Mouse (Mus musculus): Measurements from ENCODE around the gene Tmprss7.
A peak's percentile ranks its signal among the peaks of the same experiment; 100 is the strongest.

Tmprss7 gene

DNA sequence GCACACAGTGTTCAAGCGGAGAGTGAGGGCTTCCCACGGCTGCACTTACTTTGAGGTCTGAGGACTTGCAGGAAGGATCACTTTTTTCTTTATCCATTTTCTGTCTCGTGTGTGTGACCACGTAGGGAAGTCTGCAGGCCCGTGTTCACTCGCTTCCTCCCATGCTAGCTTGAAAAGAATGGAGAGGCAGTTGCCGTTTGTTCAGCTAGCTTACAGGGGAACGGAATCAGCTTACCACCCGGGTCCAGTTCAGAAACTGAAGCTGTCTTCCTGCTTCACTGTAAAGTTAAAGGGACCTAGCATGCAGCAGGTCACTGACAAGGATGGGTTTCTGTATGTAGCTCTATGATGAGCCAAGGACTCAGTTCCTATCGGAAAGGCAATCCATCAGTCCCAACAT is at the start of gene Tmprss7:
Gene Tmprss7 (minus strand): TSS at position 101 of the 400 bp plus-strand sequence.
- DNase-seq (ENCODE audit: low spot score), result no peak

DNA sequence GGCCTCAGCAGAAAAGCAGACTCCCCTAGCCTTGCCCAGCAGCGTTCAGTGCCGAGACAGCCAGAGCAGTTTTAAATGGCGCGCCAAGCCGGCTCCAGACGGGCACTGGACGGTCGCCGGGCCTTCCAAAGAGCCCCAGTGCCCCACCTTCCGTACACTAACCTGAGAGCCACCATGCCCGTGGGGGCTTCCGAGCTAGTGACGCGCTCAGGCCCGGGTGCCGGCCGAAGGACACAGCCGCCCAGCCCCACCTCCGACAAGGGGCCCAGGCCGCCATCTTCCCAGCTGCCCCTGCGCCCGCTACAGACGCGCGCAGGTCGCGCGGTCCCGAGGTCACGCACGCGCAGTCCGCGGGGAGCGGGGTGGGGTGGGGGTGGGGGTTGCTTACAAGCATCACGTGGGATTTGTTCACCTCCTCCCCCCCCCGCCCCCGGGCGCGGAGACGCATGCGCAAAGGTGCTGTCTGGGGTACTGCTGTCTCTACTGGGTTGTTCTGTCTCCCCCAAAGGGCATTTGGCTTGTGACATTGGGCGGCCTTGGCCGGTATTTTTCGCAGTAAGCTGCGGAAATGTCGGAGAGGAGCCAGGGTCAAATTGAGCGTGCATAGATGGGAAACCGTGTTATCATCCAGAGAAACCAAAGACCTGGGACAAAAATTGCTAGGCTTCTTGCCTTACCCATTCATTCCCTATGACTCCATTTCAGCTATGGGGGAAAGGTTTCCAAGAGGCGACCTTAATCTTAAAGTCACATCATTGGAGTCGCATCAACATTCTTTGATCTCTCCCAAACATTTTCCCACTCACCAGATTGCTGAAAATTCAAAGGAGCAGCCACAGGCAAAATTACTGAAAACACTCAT is 49.4 kb upstream of the Tmprss7 start, which contains the start of gene Abhd10:
Gene Abhd10 (minus strand): TSS at position 341 of the 862 bp plus-strand sequence.
- peak; percentile 96 for DNase-seq (ENCODE audit: low spot score)

DNA sequence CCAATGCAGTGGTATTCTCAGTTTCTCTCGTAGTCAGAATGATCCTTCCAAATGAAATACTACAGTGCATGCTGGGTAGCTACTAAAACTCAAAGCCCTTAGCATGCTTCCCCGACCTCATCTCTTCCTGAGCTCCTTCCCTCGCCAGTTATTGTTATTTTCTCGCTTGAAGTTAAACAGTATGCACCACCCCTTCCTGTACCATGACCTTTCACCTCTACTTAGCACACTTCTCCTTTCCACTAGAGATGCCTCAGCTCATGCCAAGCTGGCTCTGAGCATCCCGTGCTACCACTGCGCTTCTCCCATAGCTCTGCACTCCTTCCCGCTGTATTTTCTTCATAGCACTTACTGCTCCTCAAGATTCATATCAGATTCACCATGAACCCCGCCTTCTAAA is 44.4 kb upstream of the Tmprss7 start:
- no peak for DNase-seq (ENCODE audit: low spot score)

DNA sequence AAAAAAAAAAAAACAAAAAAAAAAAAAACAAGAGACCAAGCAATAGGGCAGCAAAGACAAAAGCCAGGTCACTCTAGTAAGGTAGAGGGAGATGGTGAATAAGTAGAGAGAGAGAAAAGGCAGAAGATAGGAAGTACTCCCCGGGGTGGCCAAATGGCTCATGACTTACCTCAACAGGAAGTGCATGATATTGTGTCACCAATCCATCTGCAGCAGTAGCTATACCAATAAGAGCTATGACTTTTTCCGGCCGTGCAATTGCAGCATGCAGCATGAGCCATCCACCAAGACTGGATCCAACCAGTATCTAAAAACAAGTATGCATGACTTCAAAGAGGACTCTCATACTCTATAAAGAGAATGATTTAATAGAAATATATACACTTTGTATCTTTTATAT is 43.3 kb upstream of the Tmprss7 start:
- no peak for DNase-seq (ENCODE audit: low spot score)

DNA sequence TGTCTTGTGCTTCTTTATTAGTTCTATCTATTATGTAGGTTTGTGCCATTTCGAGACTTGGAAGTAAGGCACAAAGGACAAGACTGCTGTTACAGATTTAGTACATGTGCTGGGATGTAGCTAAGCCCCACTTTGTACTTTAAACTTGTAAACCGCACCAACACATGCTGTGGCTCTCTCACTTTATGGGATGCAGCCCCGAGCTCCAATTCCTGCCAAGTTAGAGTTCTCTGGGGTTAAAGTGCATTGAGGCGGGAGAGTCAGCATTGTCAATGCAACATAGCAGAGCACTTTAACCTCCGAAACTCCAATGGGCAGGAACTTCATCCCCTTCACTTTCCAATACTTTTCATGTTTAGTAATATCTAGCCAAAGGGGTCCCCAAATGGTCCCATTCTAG is 35.7 kb upstream of the Tmprss7 start:
- no peak for DNase-seq (ENCODE audit: low spot score)

DNA sequence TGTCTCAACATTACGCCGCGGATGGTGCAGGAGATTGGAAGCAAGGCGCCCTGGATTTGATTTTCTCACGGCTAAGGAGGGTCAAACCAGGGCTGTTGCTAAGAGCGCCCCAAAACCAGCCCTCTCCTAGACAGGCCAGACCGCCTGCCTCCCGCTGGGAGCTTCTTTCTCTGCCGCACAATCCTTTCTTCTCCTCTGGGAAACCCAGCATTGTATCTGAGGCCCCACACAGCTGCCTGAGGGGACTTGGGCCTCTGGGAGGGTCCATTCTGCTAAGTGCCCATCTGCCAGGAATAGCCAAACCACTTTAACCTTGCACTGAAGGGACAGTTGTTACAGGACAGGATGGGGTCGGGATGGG is 31.3 kb upstream of the Tmprss7 start:
- DNase-seq (ENCODE audit: low spot score), result no peak

DNA sequence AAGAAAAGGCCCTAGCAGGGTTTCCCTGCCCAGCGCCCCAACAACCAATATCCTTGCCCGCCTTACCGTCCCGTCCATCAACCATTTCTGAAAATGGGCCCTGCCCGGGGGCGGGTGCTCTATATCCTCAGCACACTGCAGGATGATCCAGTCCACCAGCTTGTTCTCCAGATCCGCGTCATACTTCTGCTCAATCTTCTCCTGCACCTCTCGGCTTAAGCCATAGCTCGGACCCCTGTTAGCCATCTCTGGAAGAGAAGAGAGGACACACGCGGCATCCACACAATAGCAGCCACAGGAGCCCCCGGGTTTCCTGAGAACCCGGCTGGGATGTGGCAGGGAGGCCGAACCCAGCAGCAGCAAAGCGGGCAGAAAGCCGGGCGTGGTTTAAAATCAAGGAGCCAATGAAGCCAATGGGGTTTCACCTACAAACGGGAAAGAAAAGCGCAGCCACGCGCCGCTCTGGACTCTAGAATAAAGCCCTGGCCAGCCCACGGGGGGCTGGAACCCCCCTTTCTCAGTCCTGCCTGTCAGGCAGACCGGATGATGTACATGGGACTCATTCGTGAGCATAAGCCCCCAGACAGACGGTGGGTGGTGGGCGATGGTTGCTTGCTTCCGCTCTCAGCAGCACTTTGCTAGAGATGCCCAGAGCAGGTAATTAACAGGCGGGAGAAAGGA is 30.7 kb upstream of the Tmprss7 start, which contains the start of gene Tagln3:
Gene Tagln3 (minus strand): TSS at position 548 of the 681 bp plus-strand sequence.
- peak; percentile 27 for DNase-seq (ENCODE audit: low spot score)

DNA sequence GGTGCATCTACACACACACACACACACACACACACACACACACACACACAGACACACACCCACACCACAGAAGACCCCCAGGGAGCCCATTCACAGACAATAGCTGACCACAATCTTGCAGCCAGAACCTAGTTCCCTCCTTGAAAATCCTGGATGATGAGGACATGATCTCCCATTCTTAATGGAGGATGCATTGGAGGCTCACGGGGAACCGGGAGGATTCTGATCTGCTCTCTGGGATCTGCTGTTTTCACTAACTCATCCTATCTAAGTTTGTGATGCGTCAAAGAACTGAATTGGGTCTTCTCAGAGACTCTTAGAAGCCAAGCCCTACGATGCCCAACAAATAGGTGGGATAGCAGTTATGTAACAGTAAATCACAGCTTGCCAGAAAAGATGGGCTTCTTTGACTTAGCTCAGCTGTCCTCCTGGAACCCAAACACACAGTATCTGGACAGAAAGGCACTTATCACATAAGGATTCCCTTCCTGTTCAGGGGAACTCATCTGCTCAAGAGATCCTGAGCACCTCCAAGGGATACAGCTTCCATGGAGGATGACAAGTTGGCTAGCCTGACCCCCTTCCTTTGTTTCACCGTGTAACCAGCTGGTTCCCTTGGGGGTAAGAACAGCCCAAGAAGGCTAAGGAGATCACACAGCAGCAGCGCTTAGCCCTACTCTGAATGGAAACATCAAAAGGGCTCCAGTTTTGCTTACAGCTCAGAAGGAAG is 29.9 kb upstream of the Tmprss7 start:
- no peak for DNase-seq (ENCODE audit: low spot score)

DNA sequence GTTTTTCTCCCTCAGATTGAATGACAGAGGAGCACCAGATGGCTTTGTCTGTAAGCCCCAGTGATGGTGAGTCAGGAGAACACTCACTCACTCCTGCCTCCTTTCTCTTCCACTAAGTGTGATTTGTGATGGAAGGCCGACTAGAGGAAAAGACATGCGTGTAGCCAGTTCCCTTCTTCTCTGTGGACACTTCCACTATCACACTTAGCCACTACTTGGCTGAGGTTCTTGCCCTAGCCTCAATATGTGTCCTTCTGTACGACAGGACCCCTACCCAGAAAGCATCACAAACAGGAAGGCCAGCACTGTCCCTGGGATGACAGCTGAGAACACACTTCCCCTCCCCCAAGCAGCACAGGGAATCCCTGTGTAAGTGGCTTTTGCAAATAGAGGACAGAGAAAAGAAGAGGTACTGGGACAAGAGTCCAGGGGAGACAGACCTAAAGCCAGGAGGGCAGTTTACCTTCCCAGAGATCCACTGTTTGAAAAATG is 29.0 kb upstream of the Tmprss7 start:
- no peak for DNase-seq (ENCODE audit: low spot score)

DNA sequence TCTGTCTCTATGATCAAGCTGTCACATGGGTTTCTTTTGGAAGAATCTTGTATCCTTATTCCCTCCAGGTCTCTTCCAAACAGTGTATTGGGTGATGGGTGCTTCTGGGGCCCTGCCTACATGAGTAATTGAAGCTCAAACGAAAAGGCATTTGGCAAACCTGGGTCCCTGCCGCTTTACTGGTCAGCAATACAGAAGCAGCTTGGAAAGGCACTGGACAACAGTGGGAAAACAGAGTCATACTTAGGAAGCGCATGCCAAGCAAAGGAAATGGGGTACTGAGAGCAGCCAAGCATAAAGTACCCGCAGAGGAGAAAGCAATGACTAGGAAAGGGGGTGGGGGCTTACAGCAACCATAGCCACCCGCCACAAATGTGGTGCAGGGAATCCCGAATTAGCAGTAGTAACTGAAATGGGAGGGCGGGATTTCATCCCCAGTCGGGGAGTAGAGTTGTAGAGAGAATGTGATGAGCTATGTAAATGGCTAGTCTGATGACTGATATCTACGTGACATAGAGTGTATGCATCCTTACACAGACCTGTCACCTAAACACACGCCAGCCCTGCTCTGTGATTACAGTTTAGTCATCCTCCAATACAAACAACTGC is 26.7 kb upstream of the Tmprss7 start:
- no peak for DNase-seq (ENCODE audit: low spot score)

DNA sequence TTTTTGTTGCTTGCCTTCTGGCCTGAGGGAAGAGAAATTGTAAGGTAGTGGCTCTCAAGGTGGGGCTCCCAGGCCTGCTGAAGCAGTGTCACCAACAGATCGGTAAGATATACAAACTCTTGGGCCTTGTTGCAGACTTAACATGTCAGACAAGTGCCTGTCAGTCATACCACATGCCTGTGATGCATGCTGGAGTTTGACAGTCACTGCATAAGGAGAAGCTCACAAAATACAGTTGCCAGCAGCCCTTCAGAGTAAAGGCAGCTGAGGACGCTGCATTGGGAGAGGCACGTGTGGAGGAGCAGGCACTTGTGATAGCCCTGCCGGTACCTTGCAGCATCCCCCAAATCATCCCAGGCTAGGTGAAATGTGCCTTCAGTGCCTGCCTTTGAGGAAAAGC is 24.8 kb upstream of the Tmprss7 start:
- no peak for DNase-seq (ENCODE audit: low spot score)

DNA sequence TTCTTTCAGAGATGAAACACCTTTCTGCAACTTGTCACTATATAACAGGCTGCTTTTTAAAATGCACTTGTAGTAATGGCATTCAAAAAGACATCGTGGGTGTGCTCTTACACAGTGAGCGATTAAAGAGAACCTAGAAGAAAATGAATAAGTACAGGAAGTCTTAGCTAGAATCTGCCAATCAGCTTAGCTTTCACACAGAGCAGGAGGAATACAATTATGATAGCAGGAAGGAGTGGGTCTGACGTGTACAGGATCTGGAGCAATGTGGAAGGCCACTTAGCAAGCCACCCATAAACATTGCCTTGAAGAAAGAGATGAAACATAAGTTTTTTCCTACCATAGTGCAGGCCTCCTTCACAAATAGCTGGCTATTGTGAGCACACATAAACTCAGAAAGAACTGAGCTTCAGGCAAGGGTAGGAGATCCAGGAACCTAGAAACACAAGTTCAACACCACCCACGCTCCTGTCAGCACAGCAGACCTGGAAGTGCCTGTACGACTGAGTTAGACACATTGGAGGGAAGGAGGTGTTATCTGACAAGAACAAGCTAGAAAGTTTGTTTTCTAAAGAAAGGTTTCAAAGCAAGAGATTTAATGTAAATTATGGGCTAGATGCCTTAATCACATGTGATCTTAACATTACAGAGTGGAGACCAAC is 21.2 kb upstream of the Tmprss7 start:
- DNase-seq (ENCODE audit: low spot score), result no peak

DNA sequence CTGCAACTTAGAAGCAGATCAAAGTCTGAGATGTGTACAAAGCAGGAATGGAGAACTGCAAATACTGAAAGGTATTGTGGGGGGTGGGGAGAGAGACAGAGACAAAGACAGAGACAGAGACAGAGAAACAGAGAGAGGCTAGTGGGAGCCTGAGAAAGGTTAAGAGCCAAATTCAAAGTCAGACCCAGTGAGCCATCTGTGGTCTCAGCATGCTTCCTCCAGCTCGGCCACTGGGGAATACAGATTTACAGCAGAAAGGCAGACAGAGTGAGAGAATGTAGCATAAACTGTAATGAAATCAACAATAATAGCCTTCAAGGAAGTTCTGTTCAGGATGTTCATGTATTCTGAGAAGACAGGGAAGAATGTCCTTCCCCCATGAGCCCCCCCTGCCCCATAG is 20.4 kb upstream of the Tmprss7 start:
- DNase-seq (ENCODE audit: low spot score), result no peak

DNA sequence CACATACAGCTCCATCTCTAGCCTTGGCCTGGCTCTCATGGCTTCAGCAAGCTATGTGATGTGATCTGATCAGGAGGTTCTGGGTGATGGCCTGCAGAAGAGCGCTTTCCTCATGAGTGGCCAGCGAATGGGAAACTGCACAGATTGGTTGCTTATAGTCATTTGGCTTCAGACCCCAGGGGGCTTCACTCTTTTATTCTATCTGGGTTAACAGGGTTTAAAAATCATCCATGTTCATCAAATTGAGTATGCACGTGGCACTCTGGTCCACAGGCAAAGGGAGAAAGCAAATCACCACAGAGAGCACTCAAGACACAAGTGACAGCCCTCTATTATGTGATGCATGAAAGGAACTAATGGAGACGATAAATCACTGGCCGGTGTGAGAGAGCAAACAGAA is 19.8 kb upstream of the Tmprss7 start:
- DNase-seq (ENCODE audit: low spot score), result no peak

DNA sequence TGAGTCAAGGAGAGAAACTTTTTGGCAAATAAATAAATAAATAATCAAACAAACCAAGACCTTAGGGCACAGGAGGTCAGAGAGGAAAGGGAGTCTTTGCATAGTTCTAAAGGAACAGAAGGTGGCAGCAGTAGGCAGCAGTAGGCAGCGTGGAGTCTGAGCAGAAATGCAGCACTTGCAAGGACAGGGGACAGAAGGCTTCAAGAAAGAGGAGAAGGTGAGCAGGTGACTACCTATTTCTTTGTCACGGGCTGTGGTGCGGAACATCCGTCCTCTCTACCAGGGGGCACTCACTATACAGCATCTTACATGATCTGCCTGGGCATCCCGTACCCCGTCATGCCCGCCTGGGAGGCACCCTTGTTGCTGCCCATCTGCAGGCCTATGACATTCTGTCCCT is 17.8 kb upstream of the Tmprss7 start:
- no peak for DNase-seq (ENCODE audit: low spot score)

DNA sequence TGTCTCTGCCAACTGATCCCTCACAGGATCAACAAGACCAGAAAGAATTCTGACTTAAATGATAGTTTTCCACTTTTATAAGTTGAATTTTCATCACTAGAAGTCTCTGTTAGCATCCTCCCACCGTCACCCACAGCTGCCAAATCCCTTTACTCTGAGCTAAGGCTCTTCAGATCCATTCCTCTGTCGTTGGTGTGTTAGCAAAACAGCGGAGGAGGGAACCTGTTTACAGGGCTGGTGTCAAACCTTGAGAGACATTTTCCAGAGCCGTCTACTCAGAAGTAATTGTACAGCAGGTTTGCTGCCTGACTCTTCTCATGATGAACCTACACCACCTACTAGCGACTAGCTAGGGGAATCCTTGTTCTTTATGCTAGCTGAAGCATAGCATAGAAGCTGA is 5.8 kb upstream of the Tmprss7 start:
- no peak for DNase-seq (ENCODE audit: low spot score)

DNA sequence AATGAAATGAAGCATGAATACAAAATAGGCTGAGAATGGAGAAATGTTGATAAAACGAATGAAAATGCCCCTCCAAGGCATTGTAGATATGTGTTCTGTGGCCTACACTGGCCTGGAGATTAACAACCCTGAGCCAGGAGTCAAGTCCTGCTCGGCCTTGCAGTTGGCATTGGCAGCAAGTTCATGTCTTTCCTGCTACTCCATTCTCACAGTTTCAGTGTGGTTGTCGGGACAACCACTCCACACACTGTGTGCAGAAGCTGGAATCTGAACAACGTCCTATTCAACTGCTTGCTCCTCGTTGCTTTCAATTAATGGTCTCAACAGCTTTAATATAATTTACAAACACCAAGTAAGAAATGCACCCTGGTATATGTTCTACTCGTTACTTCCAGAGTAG is 4.5 kb upstream of the Tmprss7 start:
- DNase-seq (ENCODE audit: low spot score), result no peak

DNA sequence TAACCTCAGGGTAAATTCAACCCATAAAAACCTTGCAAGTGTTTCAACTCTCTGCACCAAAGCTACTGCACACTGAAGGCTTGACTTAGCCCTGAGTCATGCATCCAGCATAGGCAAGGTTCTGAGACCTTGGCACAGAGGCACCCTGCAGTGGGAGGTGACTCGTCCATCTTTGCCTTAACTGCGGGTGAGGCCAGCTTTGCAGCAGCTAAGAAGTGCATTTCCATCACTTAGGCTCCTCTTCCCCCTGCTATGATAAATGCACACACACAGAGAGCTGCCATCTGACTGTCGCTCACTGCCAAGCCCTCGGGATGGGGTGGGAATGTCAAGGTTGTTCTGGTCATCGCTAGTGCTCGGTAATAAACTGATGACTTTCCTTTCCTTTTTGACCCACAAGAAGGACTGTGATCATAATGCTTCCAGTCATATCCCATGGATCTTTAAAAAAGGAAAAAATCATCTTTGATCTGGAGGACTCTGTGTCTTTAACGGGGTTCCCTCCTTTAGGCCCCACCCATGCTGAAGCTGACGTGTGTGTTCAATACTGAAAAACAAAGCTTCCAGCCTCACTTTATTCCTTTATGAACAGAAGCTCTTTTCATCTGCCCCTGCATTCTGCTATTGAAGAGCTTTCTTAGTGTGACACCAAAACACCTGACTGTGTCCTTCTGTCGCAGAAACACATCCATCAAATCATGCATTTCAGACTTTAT is 2.1 kb upstream of the Tmprss7 start:
- DNase-seq (ENCODE audit: low spot score), result no peak

DNA sequence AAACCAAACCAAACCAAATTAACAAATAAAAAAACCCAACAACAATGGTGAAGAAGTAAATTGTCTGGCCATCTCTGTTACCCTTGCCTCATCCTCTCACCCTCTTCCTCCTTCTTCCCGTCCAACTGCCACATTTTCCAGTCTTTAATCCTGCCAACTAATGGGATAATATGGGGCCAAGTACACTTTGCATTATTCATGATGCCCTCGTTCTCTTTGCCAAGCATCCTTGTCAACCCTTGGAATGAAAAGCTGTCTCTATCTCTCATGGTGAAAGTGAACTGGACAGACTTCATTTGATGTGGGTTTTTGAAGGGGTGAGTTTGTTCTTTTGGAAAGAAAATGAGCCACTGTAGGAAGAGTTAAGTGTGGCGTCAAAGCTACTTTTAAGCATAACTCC is 607 bp downstream of the Tmprss7 start:
- no peak for DNase-seq (ENCODE audit: low spot score)

DNA sequence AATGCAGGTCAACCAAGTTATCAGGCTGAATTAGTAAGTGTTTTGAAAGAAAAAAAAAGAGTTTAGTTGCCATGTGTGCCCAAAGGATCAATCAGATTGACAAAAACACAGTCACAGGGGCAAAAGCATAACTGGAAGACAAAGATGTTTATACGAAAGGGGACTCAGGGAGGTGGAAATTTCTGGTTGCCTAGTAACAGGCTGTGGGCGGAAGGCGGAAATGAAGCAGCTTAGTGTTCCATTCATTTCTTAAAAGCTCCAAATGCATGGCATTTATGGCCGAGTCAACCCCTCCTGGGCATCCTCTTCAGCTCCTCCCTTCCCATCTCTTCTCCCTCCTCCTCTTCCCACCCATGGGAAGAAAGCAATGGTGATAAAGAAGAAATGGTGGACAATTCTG is 3.3 kb downstream of the Tmprss7 start:
- no peak for DNase-seq (ENCODE audit: low spot score)

DNA sequence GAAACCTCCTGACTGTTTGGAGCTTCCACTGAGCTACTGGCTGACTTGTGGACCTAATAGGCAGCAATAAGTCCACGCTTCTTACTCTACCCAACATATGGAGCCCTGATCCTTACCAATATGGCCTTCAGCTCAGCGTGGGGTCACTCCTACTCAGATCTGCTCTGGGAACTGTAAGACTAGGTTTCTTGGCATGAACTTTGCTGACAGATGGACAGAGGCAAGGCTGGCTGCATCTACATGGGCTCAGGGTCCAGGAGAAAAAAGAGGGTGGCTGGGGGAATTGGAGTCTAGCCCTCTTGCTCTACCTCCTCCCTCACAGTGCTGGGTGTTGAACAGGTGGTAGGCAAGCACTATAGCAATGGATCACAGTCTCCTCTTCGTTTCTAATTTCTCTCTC is 6.6 kb downstream of the Tmprss7 start:
- no peak for DNase-seq (ENCODE audit: low spot score)
